Mouse (Mus musculus): ENCODE results near the gene Gpr142.

- TF ChIP-seq CTCF (IDR thresholded peaks at IDR 0.05; ENCODE audit: low read depth) (no peak), EP300 (IDR thresholded peaks at IDR 0.05; ENCODE audit: low read depth) (no peak)
Measured at GRCm38 (mm10) chr11:114854581-114854980, 55.9 kb downstream of the Gpr142 start.
